Mouse (Mus musculus) neural tube, embryonic 14.5 days (tissue): ENCODE data around the gene Foxo4. TPM values are rescaled to one million over a fixed set of nuclear protein-coding genes. Genes with fewer than 3 reads are reported as not detected.

Experiments
- ATAC-seq: fragments of 200-750 bp; cut with Nextera tagmentation; 2 replicates; pipeline ENCODE4 v1.8.0; 2017; ENCODE audit warnings: low read depth, mild to moderate bottlenecking, moderate TSS enrichment, moderate library complexity
- H3K27ac ChIP-seq: fragments of 300-500 bp; sonication (generic); 2 replicates; pipeline ENCODE4 v1.5.1; 2014; ENCODE audit warnings: low read depth, mild to moderate bottlenecking, control low read depth, low read length, moderate library complexity, mixed read lengths
- H3K27me3 ChIP-seq: fragments of 300-500 bp; sonication (generic); 2 replicates; pipeline ENCODE4 v1.6.1; 2014; ENCODE audit warnings: low read length; ENCODE audit not compliant: control insufficient read depth, insufficient read depth
- H3K36me3 ChIP-seq: fragments of 300-500 bp; sonication (generic); 2 replicates; pipeline ENCODE4 v1.6.1; 2014; ENCODE audit warnings: low read length, mixed read lengths; ENCODE audit not compliant: control insufficient read depth, insufficient read depth
- H3K4me1 ChIP-seq: fragments of 300-500 bp; sonication (generic); 2 replicates; pipeline ENCODE4 v1.6.1; 2014; ENCODE audit warnings: low read length; ENCODE audit not compliant: control insufficient read depth, insufficient read depth
- H3K4me2 ChIP-seq: fragments of 300-500 bp; sonication (generic); 2 replicates; pipeline ENCODE4 v1.6.1; 2014; ENCODE audit warnings: mild to moderate bottlenecking, low read depth, low read length, control low read depth
- H3K4me3 ChIP-seq: fragments of 300-500 bp; sonication (generic); 2 replicates; pipeline ENCODE4 v1.5.1; 2014; ENCODE audit warnings: low read depth, low read length, control low read depth, mixed read lengths
- H3K9ac ChIP-seq: fragments of 300-500 bp; sonication (generic); replicated peaks from 2 replicates; pipeline ENCODE4 v1.6.1; 2014; ENCODE audit warnings: low read depth, mild to moderate bottlenecking, control low read depth, low read length, mixed read lengths
- H3K9me3 ChIP-seq: fragments of 300-500 bp; sonication (generic); 2 replicates; pipeline ENCODE4 v1.6.1; 2016; ENCODE audit warnings: low read length; ENCODE audit not compliant: control insufficient read depth
- WGBS: fragments of 180-500 bp; shearing (Covaris S2); extraction: QIAGEN DNeasy Blood & Tissue Kit; methylation state at CpG from one replicate; pipeline ENCODE4 v1.1.7; 2014; 5-methylcytosine and 5-hydroxymethylcytosine counted together
- polyA plus RNA-seq: library from polyadenylated mRNA; unstranded; fragments of >200 nt; fragmentation: Nextera tagmentation; extraction: Ambion mirVana; gene quantifications from 2 replicates; pipeline ENCODE4 v1.2.1, GENCODE M21; 2014

Gene Foxo4
- polyA plus RNA-seq, 1 experiment from 2014 or later: 0.55 TPM

DNA sequence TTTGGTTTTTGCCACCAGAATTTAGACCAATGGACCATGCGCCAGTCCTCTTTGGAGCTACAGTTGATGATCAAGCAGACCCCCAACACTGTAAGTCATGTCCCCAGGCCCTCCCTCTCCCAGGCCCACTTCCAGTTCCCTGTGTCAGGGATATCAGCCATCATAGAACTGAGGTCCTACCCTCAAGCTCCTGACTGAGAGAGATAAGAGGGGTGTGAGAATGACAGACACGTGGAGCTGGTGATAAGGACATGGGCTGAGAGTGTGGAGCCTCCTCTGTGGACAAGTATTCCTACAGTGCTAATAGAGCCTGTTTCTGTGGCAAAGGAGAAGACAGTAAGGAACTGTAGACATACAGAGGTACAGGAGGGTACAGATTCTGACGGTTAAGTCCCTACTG, 33.2 kb downstream of the Foxo4 start:
- Histone ChIP-seq H3K36me3 (peaks cover 18% of the 10 kb centered on the region), H3K27ac (no peak overlapping the region), H3K9ac (no peak overlapping the region), H3K27me3 (no peaks in the 10 kb centered on the region), H3K4me3 (no peak overlapping the region), H3K9me3 (no peaks in the 10 kb centered on the region), H3K4me2 (no peak overlapping the region), H3K4me1 (no peaks in the 10 kb centered on the region)
- ATAC-seq: no peak
- WGBS: 93% methylated on average over 3 of the region's 3 CpGs

DNA sequence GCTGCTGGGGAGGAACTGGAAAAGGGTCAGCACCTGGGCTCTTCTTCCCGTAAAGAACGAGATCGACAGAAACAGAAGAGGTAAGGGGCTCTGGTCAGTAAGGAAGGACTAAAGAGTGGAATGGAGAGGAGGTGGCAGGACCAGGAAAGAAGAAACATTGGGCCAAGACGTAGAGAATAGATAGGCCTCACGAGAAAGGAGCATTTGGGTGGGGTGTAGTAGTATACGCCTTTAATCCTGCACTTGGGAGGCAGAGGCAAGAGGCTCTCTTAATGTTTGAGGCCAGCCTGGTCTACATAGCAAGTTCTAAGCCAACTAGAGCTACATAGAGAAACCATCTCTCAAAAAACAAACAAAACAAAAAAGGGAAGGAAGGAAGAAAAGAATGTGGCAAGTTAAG, 34.1 kb downstream of the Foxo4 start:
- H3K9me3 ChIP-seq: no peaks in the 10 kb centered on the region
- no peak for ATAC-seq
- H3K4me2 ChIP-seq: no peak overlapping the region
- no peak overlapping the region for H3K4me3 ChIP-seq
- no peaks in the 10 kb centered on the region for H3K27me3 ChIP-seq
- 88% methylated on average over 5 of the region's 6 CpGs for whole genome bisulfite sequencing
- H3K4me1 ChIP-seq: no peaks in the 10 kb centered on the region
- no peak overlapping the region for H3K27ac ChIP-seq
- H3K9ac ChIP-seq: no peak overlapping the region
- peaks cover 14% of the 10 kb centered on the region; the same call in 1 of the 2 replicates for H3K36me3 ChIP-seq

DNA sequence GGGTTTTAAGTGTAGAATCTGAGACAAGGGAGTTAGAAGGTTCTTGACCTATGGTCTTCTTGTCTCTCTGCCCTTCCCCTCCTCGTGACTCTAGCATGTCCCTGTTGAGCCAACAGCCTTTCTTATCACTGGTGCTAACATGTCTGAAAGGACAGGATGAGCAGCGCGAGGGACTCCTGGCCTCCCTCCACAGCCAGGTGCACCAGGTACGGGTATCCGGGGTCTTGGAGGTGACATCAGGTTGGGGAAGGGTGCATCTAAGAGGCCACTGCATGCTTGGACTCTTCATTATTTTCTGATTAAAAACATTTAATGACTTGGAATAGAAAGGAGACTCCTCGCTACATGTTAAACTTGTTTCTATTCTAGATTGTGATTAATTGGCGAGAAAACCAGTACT, 34.7 kb downstream of the Foxo4 start:
- ATAC-seq: no peak
- Histone ChIP-seq H3K9me3 (no peaks in the 10 kb centered on the region), H3K27me3 (no peaks in the 10 kb centered on the region), H3K27ac (no peak overlapping the region), H3K4me2 (no peak overlapping the region), H3K9ac (no peak overlapping the region), H3K36me3 (peaks cover 14% of the 10 kb centered on the region; the same call in 1 of the 2 replicates), H3K4me3 (no peak overlapping the region), H3K4me1 (no peaks in the 10 kb centered on the region)
- WGBS: 95% methylated on average over 7 of the region's 7 CpGs

DNA sequence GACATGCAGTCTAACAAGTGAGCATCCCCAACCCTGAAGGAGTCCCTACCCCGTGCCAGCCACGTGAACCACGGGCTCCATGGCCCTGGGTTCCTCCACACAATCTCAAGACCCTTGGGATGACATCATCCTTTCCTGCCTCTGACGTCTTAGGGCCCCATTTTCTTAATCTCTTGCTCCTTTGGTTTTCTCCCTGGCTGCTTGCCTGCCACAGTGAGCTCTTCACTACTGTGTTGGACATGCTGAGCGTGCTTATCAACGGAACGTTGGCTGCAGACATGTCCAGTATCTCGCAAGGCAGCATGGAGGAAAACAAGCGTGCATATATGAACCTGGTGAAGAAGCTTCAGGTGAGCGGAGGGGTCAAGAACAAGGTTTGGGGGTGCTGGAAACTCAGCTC, 35.8 kb downstream of the Foxo4 start:
- ATAC-seq: no peak
- no peaks in the 10 kb centered on the region for H3K9me3 ChIP-seq
- peaks cover 14% of the 10 kb centered on the region; the same call in 1 of the 2 replicates for H3K36me3 ChIP-seq
- no peaks in the 10 kb centered on the region for H3K27me3 ChIP-seq
- H3K4me2 ChIP-seq: no peak overlapping the region
- H3K27ac ChIP-seq: no peak overlapping the region
- no peak overlapping the region for H3K4me3 ChIP-seq
- H3K9ac ChIP-seq: no peak overlapping the region
- no peaks in the 10 kb centered on the region for H3K4me1 ChIP-seq
- 93% methylated on average over 10 of the region's 10 CpGs for WGBS

DNA sequence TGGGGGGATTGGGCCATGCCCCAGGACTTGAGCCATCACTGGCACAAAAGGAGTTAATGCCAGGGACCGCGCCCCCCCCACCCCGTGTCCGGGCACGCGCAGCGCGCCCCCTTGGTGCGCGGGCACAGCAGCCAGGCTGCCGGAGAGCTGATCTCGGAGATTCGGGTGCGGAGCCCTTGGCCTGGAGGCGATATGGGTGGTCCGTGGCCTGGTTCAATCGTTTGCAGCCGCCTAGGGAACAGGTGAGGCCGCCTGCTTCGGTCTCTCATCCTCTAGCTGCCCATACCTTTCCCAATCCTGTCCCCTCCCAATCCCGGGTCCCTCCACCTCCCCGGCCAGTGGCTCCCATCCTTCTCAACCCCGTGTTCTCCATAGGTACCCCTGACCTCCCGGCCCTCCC, 44.7 kb downstream of the Foxo4 start, which contains the start of gene Nlgn3:
TSS of gene Nlgn3 (plus strand) at position 114 of the 400 bp plus-strand sequence.
- no peaks in the 10 kb centered on the region for H3K27me3 ChIP-seq
- 17% methylated on average over 8 of the region's 24 CpGs for WGBS
- peak within 1 kb of the TSS; percentile 68 for H3K9ac ChIP-seq
- H3K9me3 ChIP-seq: no peaks in the 10 kb centered on the region
- H3K36me3 ChIP-seq: peaks cover 2% of the 10 kb centered on the region; the same call in 1 of the 2 replicates
- H3K4me2 ChIP-seq: peak within 1 kb of the TSS; percentile 47
- H3K4me3 ChIP-seq: peak within 1 kb of the TSS; percentile 51
- ATAC-seq: peak; percentile 49
- H3K4me1 ChIP-seq: peaks cover 12% of the 10 kb centered on the region
- peak within 1 kb of the TSS; percentile 73 for H3K27ac ChIP-seq

DNA sequence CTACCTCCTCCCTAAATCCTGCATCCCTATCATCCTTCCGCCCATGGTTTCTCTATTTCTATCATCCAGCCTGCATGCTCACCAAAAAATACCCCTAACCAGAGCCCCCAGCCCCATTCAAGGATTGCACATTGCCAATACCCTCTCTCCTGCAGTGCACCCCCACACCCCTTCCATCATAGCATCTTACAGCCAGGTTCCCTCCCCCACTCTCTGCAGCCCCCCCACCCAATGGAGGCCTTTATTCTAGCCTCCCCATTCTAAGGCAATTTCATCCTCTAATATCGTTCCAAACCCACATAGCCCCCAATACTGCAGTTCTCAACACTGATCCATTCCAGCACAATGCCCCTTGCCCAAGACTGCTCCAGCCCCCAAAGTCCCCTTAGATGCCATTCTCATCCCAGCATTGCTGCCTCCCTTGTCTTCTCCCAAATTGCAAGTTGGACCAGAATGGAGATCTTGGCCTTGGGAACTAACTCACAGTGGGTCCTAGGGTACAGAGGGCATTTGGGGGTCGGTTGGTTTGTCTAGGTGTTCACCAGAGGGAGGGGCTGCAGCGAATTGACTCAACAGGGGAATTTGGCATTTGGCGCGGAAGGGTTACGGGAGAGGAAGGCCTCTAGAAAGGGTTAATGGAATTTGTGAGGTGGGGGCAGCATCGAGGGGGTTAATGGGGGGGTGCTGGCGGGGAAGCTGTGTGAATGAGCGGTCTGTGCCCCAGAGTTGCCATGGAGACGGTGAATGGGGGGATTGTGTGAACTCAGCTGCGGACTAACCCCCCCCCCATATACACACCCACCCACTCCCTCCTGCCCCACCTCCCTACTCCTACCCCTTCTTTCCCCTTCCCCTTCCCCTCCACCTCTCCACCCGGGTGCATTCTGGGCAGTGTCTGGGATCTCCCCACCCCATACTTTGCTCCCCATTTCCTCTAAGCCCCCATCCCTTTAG, 45.4 kb downstream of the Foxo4 start:
- Histone ChIP-seq H3K4me1 (peaks cover 12% of the 10 kb centered on the region), H3K9ac (peak overlapping the region; percentile 68), H3K27ac (peak overlapping the region; percentile 73), H3K4me3 (peak overlapping the region; percentile 51), H3K36me3 (peaks cover 2% of the 10 kb centered on the region; the same call in 1 of the 2 replicates), H3K27me3 (no peaks in the 10 kb centered on the region), H3K9me3 (no peaks in the 10 kb centered on the region), H3K4me2 (peak overlapping the region; percentile 47)
- ATAC-seq: peak; percentile 77
- WGBS: 27% methylated on average over 13 of the region's 13 CpGs

DNA sequence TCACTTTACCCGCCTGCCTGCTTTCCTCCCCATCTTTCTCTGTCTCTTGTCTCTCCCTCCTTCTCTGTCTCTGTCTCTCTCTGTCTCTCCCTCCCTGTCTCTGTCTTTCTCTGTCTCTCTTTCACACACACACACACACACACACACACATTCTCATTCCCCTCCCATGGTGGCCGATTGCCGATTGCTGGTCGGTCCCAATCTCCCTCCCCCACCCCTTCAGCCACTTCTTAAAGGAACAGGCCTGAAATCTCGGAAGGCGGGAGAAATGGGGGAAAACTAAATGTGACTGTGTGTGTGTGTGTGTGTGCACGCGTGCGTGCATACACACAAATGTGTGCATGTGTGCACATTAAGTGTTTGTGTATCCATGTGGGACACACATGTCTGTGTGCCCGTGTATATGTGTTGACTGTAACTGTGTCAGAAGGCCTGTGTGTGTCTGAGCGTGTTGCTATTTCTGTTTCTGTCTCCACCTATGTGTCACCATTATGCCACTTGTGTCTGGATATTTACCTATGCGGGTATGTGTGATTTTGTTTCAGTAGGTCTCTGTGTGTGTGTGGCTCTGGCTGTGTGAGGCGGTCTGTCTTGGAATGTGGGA, 46.2 kb downstream of the Foxo4 start:
- peak overlapping the region; percentile 47 for H3K4me2 ChIP-seq
- H3K27ac ChIP-seq: peak overlapping the region; percentile 73
- H3K9me3 ChIP-seq: no peaks in the 10 kb centered on the region
- peak overlapping the region; percentile 51 for H3K4me3 ChIP-seq
- peaks cover 12% of the 10 kb centered on the region for H3K4me1 ChIP-seq
- H3K9ac ChIP-seq: peak overlapping the region; percentile 68; the same call in 1 of the 2 replicates
- WGBS: 26% methylated on average over 13 of the region's 13 CpGs
- no peaks in the 10 kb centered on the region for H3K27me3 ChIP-seq
- ATAC-seq: peak; percentile 31; the same call in 1 of the 2 replicates
- H3K36me3 ChIP-seq: peaks cover 2% of the 10 kb centered on the region; the same call in 1 of the 2 replicates

DNA sequence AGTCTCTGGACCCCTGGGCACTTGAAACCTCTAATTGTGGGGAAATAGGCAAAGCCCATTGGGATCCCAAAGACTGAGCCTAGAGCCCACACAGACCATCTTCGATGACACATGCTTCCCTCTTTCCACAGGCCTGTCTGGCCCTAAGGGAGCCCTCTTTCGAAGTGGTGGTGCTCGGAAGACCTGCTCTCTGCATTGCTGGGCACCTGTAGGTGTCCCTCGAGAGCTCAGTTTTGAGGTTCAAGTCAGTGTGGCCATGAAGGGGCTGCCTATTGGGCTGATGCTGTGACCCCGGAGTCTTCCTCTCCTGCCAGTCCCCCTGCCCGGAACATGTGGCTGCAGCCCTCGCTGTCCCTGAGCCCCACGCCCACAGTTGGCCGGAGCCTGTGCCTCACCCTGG, 47.3 kb downstream of the Foxo4 start:
- Histone ChIP-seq H3K9ac (peak overlapping the region; percentile 16; the same call in 1 of the 2 replicates), H3K4me3 (peak overlapping the region; percentile 51), H3K27me3 (no peaks in the 10 kb centered on the region), H3K4me1 (peaks cover 12% of the 10 kb centered on the region), H3K36me3 (peaks cover 2% of the 10 kb centered on the region; the same call in 1 of the 2 replicates), H3K27ac (no peak overlapping the region), H3K9me3 (no peaks in the 10 kb centered on the region), H3K4me2 (peak overlapping the region; percentile 47)
- ATAC-seq: no peak
- WGBS: 60% methylated on average over 8 of the region's 9 CpGs

DNA sequence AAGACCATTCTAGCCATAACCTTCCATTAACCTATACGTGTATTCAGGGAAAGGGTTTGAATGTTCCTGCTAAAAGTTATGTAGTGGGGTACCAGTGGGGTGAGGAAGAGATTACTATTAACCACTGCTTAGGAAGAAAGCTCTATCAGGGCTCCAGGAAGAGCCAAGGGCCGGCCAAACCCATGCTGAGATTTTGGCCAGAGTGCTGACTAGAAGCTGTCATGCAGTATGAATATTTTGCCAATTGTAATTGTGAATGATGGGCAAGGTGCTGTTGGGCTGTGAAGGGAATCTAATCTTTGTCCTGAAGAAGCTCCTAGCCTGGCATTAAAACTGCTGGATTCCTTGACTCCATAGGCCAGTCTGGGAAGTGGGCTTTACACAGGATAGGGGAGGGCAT, 50.3 kb downstream of the Foxo4 start:
- Histone ChIP-seq H3K4me2 (no peak overlapping the region), H3K27ac (no peak overlapping the region), H3K36me3 (no peaks in the 10 kb centered on the region), H3K9ac (no peak overlapping the region), H3K4me1 (peaks cover 12% of the 10 kb centered on the region), H3K27me3 (no peaks in the 10 kb centered on the region), H3K4me3 (no peak overlapping the region), H3K9me3 (no peaks in the 10 kb centered on the region)
- WGBS: 62% methylated on average over 2 of the region's 2 CpGs
- no peak for ATAC-seq
